Mouse (Mus musculus): Measurements from ENCODE around the gene Alg14.

Alg14 gene

DNA sequence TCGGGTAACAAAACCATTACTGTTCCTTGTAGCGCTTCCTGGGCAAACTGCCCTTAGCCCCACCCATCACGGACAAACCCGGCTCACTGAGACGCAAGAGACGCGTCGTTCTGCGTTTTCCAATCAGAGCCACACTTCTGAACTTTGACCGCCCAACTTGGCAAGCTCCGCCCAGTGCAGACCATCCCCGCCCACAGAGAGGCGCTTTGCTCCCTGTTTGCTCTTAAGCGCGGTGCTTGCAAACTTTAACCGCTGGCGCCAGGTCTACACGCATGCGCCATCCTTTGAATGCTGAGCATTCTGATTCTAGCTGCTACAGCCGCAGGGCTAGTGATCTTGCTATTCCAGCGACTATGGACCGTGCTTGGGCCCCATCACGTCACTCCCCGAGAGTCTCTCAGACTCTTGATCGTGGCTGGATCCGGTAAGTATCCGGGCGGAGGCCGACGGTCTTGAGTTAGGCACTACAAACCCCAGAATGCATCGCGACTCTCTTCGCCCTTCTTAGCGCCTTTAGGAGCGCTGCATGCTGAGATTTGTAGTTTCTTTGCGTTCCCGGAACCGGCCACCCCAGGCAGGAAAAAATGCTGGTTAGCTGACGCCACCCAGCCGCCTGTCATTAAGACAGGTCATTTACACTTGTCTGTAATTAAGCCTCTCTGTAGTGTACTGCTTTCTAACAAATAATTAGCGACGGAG lies at the start of gene Alg14:
Gene Alg14, plus strand, starts transcription at position 214 of the 699 bp plus-strand sequence.
- DNase-seq (ENCODE audit: low spot score), result peak; percentile 97

- DNase-seq (ENCODE audit: low spot score), result no peak
These were observed 49.2 kb upstream of the Alg14 start for GRCm38 (mm10) chr3:121242111-121242936.

DNA sequence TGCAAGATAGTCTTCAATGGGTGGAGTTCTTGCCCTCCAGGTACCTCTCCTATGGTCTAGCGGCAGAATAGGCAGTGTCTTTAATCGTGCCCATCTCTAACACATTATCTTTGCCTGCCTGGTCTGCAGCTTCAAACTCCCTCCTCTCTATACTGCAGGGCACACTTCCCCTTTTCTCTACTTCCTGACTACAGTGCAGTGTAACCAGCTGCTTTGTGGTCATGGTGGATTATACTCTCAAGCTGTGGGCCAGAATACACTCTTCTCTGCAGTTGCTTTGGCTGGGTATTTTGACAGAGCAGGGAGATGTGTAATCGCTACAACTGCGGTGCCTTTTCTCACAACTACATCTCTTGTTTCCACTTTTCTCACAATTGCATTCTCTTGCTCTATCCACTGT lies 48.6 kb upstream of the Alg14 start:
- no peak for DNase-seq (ENCODE audit: low spot score)

DNA sequence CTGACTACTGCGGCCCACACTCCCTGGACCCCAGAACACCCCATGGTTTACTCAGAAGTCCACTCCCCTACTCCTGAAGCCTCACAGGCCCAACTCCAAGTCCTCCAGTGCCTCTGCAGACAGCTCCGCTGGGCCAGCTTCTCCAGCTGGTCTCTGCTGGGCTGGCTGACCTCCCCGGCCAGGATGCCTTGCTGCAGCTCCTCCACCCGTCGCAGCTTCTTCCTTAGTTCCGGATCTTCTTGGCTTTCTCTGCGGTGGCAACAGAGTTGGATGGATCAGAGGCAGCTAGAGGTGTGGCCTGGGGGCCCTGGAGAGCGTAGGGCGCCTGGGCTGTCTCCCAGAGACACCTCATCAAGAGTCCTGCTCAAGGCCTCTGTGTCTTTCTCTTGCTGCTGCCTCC lies 41.5 kb upstream of the Alg14 start:
- no peak for DNase-seq (ENCODE audit: low spot score)

DNA sequence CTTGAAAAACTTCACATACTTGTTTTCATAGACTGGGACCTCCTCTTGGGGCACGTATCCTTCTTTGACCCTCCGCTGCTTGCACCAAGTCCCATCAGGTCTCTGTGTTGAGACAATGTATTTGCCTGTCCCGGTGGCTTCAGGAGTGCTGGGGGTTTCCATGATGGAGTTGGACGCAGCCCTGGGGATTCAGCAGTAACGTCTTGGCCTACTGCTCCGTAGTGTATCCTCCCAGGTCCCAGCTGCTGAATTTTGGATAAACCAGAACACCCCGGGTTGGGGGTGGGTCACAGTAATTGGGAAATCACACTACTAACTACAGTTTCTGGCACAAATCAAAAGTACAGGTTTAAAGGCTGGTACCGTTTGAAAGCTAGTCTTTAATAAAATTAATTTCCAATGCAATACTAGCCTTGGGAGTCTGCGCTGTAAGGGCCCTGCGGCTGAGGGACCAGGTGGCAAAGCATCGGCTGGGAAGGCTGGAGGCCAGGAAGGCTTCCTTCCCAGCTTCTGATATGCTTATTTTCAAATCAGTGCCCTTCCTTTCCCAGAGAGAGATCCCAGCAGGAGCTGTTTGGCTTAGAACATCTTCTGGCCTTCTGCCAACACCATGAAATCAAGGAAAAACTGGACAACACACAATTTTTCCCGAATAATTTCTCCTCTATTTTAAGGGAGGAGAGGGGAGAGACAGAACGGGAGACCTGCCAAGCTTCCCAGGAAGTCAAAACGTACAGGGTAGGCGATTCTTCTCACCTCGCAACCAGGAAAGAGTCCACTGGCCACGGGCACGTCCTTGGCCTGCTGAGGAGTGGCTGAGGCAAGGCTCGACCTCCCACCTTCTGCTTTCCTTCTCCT lies 40.8 kb upstream of the Alg14 start:
- no peak for DNase-seq (ENCODE audit: low spot score)

GRCm38 (mm10) chr3:121255501-121255900 lies 36.1 kb upstream of the Alg14 start:
- no peak for DNase-seq (ENCODE audit: low spot score)

DNA sequence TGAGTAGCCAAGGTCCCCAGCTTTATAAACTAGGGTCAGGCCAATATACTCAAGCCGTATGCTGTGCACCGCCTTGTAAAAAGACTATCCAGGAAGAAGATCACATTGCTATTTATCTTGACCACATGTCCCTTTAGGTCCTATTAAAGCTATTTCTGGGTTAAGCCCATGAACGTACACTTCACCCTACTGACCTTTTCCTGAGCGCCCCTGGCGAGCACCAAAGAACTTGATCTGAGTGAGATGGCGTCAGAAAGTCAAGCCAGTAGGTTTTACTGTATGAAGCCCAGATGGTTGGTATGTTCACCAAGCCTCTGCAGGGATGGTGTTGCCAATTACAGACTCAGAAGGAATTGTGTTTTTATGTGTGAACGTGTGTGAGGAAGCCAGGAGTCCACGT lies 35.4 kb upstream of the Alg14 start:
- no peak for DNase-seq (ENCODE audit: low spot score)

DNA sequence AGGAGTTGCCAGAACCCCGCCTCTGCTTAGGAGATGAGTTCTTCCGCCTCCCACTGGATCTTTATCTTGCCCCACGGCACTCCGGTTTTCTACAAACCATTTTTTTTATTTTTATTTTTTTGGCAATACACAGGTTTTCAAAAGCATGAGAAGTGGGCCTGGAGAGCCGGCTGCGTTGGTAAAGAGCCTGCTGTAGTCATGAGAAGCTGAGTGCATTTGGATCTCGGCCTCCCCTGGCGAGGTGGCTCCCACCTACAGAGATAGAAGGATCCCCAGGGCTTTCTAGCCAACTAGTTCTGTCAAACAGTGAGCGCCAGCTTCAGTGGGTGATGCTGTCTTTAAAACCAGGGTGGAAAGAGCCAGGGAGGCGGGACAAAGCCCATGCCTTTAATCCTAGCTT lies 34.2 kb upstream of the Alg14 start:
- DNase-seq (ENCODE audit: low spot score), result no peak

- no peak for DNase-seq (ENCODE audit: low spot score)
These were observed 32.8 kb upstream of the Alg14 start for GRCm38 (mm10) chr3:121258521-121259478.

DNA sequence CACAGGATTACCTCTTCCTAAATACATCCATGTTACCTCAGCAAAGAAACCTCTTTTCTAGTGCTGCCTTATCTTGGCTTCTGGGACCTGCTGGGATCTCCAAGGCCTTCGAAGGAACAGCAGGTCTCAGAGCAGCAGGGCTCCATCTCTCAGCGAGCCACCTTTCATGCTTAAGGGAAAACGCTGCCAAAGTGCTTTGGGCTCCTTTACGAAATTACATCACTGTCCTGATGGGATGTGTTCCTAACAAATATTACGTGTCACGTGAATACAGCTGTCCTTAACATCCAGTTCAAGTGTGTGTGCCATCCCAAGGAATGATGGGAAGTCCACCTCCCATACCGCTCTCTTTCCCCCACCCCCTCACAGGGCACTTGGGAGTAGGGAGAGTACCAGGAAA lies 31.5 kb upstream of the Alg14 start:
- no peak for DNase-seq (ENCODE audit: low spot score)

DNA sequence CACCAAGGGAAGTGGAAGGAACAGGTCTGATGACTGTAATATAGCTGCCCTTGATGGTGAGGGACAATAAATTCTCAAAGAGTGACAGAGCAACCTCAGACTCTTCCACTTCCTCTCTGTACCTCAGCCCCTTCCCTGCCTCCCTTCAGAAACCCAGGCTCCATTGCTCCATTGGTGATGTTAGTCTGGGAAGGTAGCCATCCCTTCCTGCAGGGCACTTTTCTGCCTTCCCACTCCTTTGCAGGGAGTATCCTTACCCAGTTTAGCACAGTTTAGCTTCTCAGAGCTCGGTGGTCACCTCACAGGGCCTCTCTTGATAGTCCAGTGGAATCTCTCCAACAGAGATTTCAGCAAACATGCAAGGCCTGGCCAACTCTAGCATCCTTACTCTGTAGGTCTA lies 30.7 kb upstream of the Alg14 start:
- DNase-seq (ENCODE audit: low spot score), result no peak

GRCm38 (mm10) chr3:121261251-121261650 lies 30.3 kb upstream of the Alg14 start:
- no peak for DNase-seq (ENCODE audit: low spot score)

DNA sequence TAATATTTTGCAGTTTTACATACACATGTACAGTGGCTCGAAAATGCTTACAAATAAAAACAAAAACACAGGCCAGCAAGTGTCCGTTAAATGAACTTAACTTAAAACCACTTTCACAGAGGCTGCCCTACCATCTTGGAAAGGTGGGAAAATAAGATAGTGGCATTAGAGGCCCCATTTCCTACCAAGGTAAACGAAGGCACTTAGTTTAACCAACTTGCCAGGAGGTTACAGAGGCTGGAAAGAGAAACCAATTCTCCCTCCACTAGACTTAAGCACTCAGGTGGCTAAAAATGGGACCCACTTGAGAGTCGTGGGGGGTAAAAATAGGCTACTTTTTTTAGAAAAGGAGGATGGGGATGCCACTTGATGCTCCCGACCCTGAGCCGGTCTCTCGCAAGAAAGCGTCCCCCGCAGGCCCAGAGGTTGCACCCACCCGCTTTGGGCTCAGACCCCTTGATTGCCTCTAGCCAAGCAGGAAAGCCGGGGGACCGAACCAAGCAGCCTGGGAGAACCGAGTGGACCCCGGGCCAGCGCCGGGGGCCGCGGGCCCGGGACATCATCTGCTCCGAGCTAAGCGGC lies 29.5 kb upstream of the Alg14 start:
- DNase-seq (ENCODE audit: low spot score), result no peak

DNA sequence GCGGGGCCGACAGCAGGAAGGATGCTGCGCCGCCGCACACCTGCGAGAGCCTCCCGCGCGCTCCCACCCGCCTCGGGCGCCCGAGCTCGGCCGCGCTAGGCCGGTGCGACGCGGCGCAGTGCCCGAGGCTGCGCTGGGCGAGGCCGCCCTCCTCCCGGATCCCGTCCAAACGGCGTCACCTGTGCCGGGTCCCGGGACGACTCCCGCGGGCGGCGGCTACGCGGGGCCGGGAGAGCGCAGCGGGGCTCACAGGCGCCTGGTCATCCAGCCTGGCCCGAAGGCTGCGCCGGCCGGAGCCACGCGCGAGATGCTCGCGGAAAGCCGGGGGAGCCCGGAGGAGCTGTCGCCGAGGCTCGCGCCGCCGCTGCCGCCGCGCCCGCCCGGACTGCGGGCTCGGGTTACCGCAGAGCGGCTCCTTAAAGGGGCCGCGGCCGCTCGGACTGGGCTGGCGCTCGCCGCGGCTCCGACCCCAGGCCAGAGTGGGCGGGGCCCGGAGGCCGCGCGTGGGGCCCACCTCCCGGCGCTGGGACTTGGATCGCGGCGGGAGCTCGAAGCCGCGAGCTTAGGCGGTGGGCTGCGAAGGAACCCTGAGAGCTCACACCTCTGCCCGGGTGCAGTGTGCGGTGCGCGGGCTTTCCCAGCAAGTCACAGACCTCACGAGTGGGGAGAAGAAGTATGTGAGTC lies 28.9 kb upstream of the Alg14 start:
- DNase-seq (ENCODE audit: low spot score), result peak; percentile 74

DNA sequence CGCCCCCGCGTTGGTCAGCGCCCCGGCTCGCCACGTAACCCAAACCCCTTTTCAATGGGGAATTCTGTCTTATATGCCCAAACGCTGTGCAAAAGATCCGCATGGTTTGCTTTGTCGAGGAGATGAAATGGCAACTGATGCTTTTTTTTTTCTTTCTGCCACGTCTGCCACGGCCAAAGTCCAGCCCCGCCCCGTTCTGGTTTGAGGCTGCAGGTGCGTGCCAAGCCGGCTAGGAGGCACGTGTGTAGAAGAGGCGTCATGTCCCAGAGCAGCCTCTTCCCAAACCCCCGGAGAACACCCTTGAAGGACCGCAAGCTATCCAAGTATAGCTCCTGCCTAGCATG lies 28.4 kb upstream of the Alg14 start:
- peak; percentile 55 for DNase-seq (ENCODE audit: low spot score)

- no peak for DNase-seq (ENCODE audit: low spot score)
These were observed 27.3 kb upstream of the Alg14 start for GRCm38 (mm10) chr3:121264242-121264641.

DNA sequence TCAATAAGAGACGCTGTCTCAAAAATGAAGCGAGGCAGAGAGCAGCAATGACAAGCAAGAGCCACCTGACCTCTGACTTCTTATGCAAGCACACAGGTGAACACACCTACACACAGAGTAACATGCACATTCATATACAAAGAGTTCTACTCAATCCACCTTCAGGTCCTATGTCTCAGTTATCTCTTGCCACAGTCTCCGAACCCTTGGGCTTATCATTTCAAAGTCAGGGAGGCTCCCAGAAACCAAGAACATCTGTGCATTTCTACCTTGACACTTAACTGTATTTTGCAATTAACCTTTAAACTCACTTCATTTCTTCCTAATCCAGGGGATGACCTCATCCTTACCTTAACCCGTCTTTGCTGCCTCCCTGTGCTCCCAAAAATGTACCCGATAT lies 24.3 kb upstream of the Alg14 start:
- DNase-seq (ENCODE audit: low spot score), result no peak

DNA sequence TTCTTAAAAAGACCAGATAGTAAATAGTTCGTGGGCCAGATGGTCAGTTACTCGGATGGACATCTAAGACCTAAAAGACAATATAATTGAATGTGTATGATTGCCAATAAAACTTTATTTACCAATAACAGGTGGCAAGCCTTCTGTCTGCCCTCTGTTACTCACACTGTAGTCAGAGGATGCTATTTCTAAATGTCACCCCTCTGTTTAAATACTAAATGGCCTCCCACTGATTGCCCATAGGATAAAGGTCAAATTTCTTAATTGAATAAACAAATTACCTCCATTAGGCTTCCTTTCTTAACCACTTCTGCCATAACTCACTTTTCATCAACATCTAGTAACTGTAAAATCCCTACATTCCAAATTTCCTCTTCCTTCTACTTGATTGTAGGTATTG lies 19.0 kb upstream of the Alg14 start:
- DNase-seq (ENCODE audit: low spot score), result no peak

GRCm38 (mm10) chr3:121274010-121274409 lies 17.6 kb upstream of the Alg14 start:
- no peak for DNase-seq (ENCODE audit: low spot score)

GRCm38 (mm10) chr3:121277009-121277408 lies 14.6 kb upstream of the Alg14 start:
- DNase-seq (ENCODE audit: low spot score), result no peak

GRCm38 (mm10) chr3:121277557-121277956 lies 14.0 kb upstream of the Alg14 start:
- DNase-seq (ENCODE audit: low spot score), result no peak
